Mouse (Mus musculus): Measurements from ENCODE around the gene Cdc42bpg.

GRCm38 (mm10) chr19:6272053-6272452, 34.2 kb upstream of the Cdc42bpg start:
- TF ChIP-seq CTCF (IDR thresholded peaks at IDR 0.05; ENCODE audit: low read depth, low read length) (no peak), POLR2A (IDR thresholded peaks at IDR 0.05; ENCODE audit: extremely low read depth, insufficient read depth, low read length) (no peak)
